Mouse (Mus musculus) erythroblast, adult 5-6 weeks (primary cell): ENCODE data around the gene Tpmt. TPM values are rescaled to one million over a fixed set of nuclear protein-coding genes. Genes with fewer than 3 reads are reported as not detected.

Experiments
- ATAC-seq: replicated peaks from 2 replicates; pipeline ENCODE4 v1.8.0; 2016; ENCODE audit warnings: moderate number of reproducible peaks, mild to moderate bottlenecking, moderate TSS enrichment, inconsistent platforms; ENCODE audit not compliant: poor library complexity, low FRiP score, severe bottlenecking
- total RNA-seq, 2 experiments: library from RNA; stranded (forward) in 1 of 2; stranded (reverse) in 1 of 2; fragments of 150-400 nt in 1 of 2; fragments of 200-764, 138-1000 nt in 1 of 2; gene quantifications; 2 replicates each; pipeline versions ENCODE4 v1.2.3 to v1.2.4; 2015 to 2017; ENCODE audit warnings: low replicate concordance in 2 of 2

Tpmt gene
- total RNA-seq, 2 experiments from 2014 or later: 0.34 TPM; not detected in 1

- no peak for ATAC-seq
Observed at GRCm38 (mm10) chr13:46987941-46988340, 56.6 kb downstream of the Tpmt start.

- ATAC-seq: no peak
Observed at GRCm38 (mm10) chr13:46986208-46986607, 58.3 kb downstream of the Tpmt start.

- ATAC-seq: no peak
Observed at GRCm38 (mm10) chr13:46983878-46984277, 60.7 kb downstream of the Tpmt start.

GRCm38 (mm10) chr13:46979836-46980490 lies 64.6 kb downstream of the Tpmt start:
- no peak for ATAC-seq

- ATAC-seq: no peak
Observed at GRCm38 (mm10) chr13:46976532-46976931, 68.0 kb downstream of the Tpmt start.

GRCm38 (mm10) chr13:46975930-46976329 lies 68.6 kb downstream of the Tpmt start:
- no peak for ATAC-seq

GRCm38 (mm10) chr13:46975031-46975551 lies 69.4 kb downstream of the Tpmt start:
- no peak for ATAC-seq

Other genes starting within 250 kb of the Tpmt start
- 7.1 TPM in 2 replicates for gene Kif13a, start 114.9 kb downstream of the Tpmt start, total RNA-seq (2015; ENCODE audit: low replicate concordance)
- gene Kif13a, start 114.9 kb downstream of the Tpmt start, total RNA-seq (2017; ENCODE audit: low replicate concordance): 6.6 and 12.8 TPM in 2 replicates
- gene Nhlrc1, start 29.9 kb downstream of the Tpmt start, total RNA-seq (2015; ENCODE audit: low replicate concordance): 0.42 and 1.5 TPM in 2 replicates
- 0.43 TPM in 1 of 2 replicates, not detected in the other for gene Nhlrc1, start 29.9 kb downstream of the Tpmt start, total RNA-seq (2017; ENCODE audit: low replicate concordance)
- gene Kdm1b, start 1.2 kb downstream of the Tpmt start, total RNA-seq (2015; ENCODE audit: low replicate concordance): 1.2 and 4.2 TPM in 2 replicates
- 2.2 and 3.5 TPM in 2 replicates for gene Kdm1b, start 1.2 kb downstream of the Tpmt start, total RNA-seq (2017; ENCODE audit: low replicate concordance)
- gene Dek, start 61.5 kb upstream of the Tpmt start, total RNA-seq (2015; ENCODE audit: low replicate concordance): 233 and 276 TPM in 2 replicates
- gene Dek, start 61.5 kb upstream of the Tpmt start, total RNA-seq (2017; ENCODE audit: low replicate concordance): 413 and 451 TPM in 2 replicates
- 2.5 and 6.7 TPM in 2 replicates for gene Rnf144b, start 77.9 kb upstream of the Tpmt start, total RNA-seq (2015; ENCODE audit: low replicate concordance)
- gene Rnf144b, start 77.9 kb upstream of the Tpmt start, total RNA-seq (2017; ENCODE audit: low replicate concordance): 3.1 and 4.9 TPM in 2 replicates